Mouse (Mus musculus) C2C12 (cell line): ENCODE data around the gene Nphp4. TPM values are rescaled to one million over a fixed set of nuclear protein-coding genes. Genes with fewer than 3 reads are reported as not detected.

Experiments
- H3K27me3 ChIP-seq: one replicate; pipeline ENCODE4 v1.6.1; 2011; ENCODE audit not compliant: control insufficient read depth, insufficient read depth, insufficient read length
- H3K36me3 ChIP-seq: one replicate; pipeline ENCODE4 v1.6.1; 2011; ENCODE audit not compliant: control insufficient read depth, insufficient read depth
- H3K4me3 ChIP-seq: one replicate; pipeline ENCODE4 v1.5.1; 2011; ENCODE audit warnings: mild to moderate bottlenecking, control low read depth; ENCODE audit not compliant: poor library complexity, insufficient read depth, severe bottlenecking
- H3K79me2 ChIP-seq: one replicate; pipeline ENCODE4 v1.6.1; 2011; ENCODE audit not compliant: control insufficient read depth, insufficient read depth
- H3K79me3 ChIP-seq: one replicate; pipeline ENCODE4 v1.6.1; 2011; ENCODE audit warnings: low read depth, control low read depth
- H3ac ChIP-seq: one replicate; pipeline ENCODE3; 2011; ENCODE audit warnings: low read depth; ENCODE audit not compliant: control insufficient read depth, insufficient read length
- CEBPB ChIP-seq: IDR thresholded peaks from one replicate; pipeline ENCODE4 v1.6.1; 2011; ENCODE audit warnings: low read depth, mild to moderate bottlenecking, control low read depth, moderate library complexity
- CTCF ChIP-seq: IDR thresholded peaks from one replicate; pipeline ENCODE4 v1.5.1; 2011; ENCODE audit not compliant: control insufficient read depth, insufficient read depth, insufficient read length
- FOSL1 ChIP-seq: IDR thresholded peaks from one replicate; pipeline ENCODE4 v1.8.0; 2011; ENCODE audit warnings: mild to moderate bottlenecking, low read length; ENCODE audit not compliant: poor library complexity, insufficient read depth, severe bottlenecking
- MAX ChIP-seq: IDR thresholded peaks from one replicate; pipeline ENCODE4 v1.6.1; 2011; ENCODE audit warnings: mild to moderate bottlenecking, control low read depth
- MYOD1 ChIP-seq: IDR thresholded peaks from one replicate; pipeline ENCODE4 v1.6.1; 2011; ENCODE audit warnings: low read depth; ENCODE audit not compliant: control insufficient read depth, insufficient read length
- MYOG ChIP-seq: IDR thresholded peaks from one replicate; pipeline ENCODE4 v1.6.1; 2011; ENCODE audit not compliant: control insufficient read depth, insufficient read length; ENCODE audit errors: extremely low read depth
- USF1 ChIP-seq: IDR thresholded peaks from one replicate; pipeline ENCODE4 v1.6.1; 2011; ENCODE audit warnings: low read depth, mild to moderate bottlenecking, control low read depth, moderate library complexity
- polyA plus RNA-seq: library from polyadenylated mRNA; unstranded; fragments of >200 nt; fragmentation: generic; extraction: Trizol; gene quantifications from one replicate; pipeline ENCODE4 v1.2.1, GENCODE M21; 2012; ENCODE audit warnings: missing spikeins

The Nphp4 gene
- polyA plus RNA-seq, 1 experiment: 2.0 TPM

DNA sequence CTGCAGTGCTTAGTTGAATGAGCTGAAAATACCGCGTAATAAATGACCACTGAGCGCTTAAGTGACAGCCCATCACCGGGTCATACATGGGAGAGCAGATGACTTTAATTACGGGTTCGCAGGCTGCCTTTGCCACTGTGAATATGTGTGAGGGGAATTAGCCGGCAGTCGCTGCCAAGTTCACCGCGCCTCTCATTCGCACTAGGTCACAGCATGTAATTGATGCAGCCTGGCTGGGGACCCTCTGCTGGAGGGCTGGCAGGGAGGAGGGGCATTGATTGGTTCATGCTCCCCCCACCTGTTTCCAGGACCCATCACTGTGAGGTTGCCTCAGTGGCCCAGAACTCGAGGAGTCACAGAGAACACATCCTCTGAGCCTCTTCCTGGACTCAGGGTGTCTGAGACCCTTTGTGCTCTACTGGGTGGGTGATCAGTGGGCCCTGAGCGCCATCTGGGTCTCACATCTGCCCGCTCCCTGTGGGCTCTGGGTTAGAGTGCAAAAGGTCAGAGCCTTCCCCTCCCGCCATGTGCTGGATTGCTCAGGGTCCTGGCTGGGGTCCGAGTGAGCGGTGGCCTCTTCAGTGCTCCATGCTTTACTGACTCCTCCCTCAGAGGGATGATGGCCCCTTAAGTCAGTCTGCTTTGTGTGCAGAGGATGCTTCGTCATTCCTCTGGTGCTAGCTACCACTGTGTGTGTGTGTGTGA, 35.9 kb downstream of the Nphp4 start:
- no peaks in the 10 kb centered on the region for H3K79me3 ChIP-seq
- TF ChIP-seq CEBPB (no peak), USF1 (no peak), FOSL1 (no peak), MYOD1 (no peak), MYOG (no peak), CTCF (no peak), MAX (no peak)
- H3K36me3 ChIP-seq: no peaks in the 10 kb centered on the region
- H3K79me2 ChIP-seq: no peaks in the 10 kb centered on the region
- H3ac ChIP-seq: no peak overlapping the region
- H3K4me3 ChIP-seq: no peak overlapping the region
- no peaks in the 10 kb centered on the region for H3K27me3 ChIP-seq

DNA sequence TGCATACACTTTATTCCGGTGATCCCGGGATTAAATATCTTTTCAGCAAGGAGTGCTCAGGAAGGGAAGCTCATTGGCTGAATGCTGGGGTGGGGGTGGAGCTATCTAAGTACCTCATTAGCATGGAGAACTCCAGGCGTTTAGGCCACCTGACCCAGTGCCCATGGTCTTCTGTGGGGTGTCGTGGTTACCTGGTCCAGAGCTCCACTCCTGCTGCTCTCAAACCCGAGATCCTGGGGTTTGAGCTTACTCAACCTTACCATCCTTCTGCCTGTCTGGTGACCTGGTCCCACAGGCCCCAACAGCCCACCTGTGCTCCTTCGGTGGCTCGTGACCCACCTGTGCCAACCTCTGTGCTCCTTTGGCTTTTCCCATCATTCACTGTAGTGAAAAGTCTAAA, 38.4 kb downstream of the Nphp4 start:
- Histone ChIP-seq H3K4me3 (no peak overlapping the region), H3K79me2 (no peaks in the 10 kb centered on the region), H3K27me3 (no peaks in the 10 kb centered on the region), H3K36me3 (no peaks in the 10 kb centered on the region), H3ac (no peak overlapping the region), H3K79me3 (no peaks in the 10 kb centered on the region)
- TF ChIP-seq CEBPB (no peak), MAX (no peak), MYOD1 (no peak), FOSL1 (no peak), USF1 (no peak), MYOG (no peak), CTCF (no peak)

DNA sequence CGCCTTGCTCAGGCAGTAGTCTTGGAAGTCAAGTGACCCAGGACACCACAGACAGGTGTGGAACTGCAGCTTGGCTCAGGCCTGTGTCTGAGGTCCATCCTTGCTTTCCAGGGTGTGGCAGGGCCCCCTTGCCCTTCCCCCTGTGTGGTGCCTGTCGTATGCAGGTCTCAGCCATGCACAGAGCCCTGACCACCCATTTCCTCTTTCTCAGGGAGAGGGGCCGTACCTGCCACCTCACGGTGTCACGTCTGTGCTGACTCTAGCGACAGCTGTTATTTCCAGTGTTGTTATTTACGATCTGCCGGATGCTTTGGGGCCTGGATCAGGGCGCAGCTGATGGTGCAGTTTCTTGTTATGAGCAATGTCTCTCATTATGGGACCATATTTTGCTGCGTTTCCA, 42.6 kb downstream of the Nphp4 start:
- no peaks in the 10 kb centered on the region for H3K79me3 ChIP-seq
- H3K4me3 ChIP-seq: no peak overlapping the region
- no peak overlapping the region for H3ac ChIP-seq
- H3K27me3 ChIP-seq: no peaks in the 10 kb centered on the region
- H3K36me3 ChIP-seq: no peaks in the 10 kb centered on the region
- TF ChIP-seq CTCF: no peak
- TF ChIP-seq FOSL1: no peak
- TF ChIP-seq CEBPB: no peak
- TF ChIP-seq MYOD1: no peak
- TF ChIP-seq MYOG: no peak
- no peak for TF ChIP-seq USF1
- no peak for TF ChIP-seq MAX
- H3K79me2 ChIP-seq: no peaks in the 10 kb centered on the region

- Histone ChIP-seq H3ac (no peak overlapping the region), H3K27me3 (no peaks in the 10 kb centered on the region), H3K36me3 (no peaks in the 10 kb centered on the region), H3K79me2 (no peaks in the 10 kb centered on the region), H3K79me3 (no peaks in the 10 kb centered on the region), H3K4me3 (no peak overlapping the region)
- TF ChIP-seq CEBPB (no peak), CTCF (no peak), USF1 (no peak), MAX (no peak), FOSL1 (no peak), MYOD1 (no peak), MYOG (no peak)
These were observed 43.6 kb downstream of the Nphp4 start for GRCm38 (mm10) chr4:152520083-152520482.

- no peak overlapping the region for H3ac ChIP-seq
- no peaks in the 10 kb centered on the region for H3K36me3 ChIP-seq
- no peak overlapping the region for H3K4me3 ChIP-seq
- H3K79me2 ChIP-seq: no peaks in the 10 kb centered on the region
- no peaks in the 10 kb centered on the region for H3K79me3 ChIP-seq
- no peaks in the 10 kb centered on the region for H3K27me3 ChIP-seq
- no peak for TF ChIP-seq FOSL1
- no peak for TF ChIP-seq MAX
- TF ChIP-seq MYOG: no peak
- TF ChIP-seq MYOD1: no peak
- no peak for TF ChIP-seq CTCF
- TF ChIP-seq CEBPB: no peak
These were observed 56.4 kb downstream of the Nphp4 start for GRCm38 (mm10) chr4:152532872-152533271.

DNA sequence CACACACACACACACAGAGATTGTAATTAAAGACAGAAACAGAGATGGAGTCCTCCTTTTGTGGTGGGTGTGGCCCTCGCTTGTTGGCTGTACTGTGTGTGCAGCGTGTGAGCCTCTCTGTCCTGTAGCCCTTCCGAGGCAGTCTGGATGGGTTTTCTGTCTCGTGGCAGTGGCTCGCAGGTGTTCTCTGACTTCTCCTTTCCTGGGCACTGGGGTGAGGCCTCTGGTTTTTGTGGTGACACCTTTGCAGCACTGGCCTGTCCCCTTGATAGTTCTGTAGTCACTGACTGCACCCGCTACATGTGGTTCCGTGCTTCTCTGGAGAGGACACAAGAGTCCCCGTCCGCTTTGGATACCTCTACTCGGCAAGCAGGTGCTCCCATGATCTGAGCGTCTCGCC, 63.2 kb downstream of the Nphp4 start:
- H3K79me3 ChIP-seq: no peaks in the 10 kb centered on the region
- no peak overlapping the region for H3ac ChIP-seq
- TF ChIP-seq CEBPB (no peak), MYOD1 (no peak), CTCF (no peak), USF1 (no peak), FOSL1 (no peak), MAX (no peak), MYOG (no peak)
- no peaks in the 10 kb centered on the region for H3K27me3 ChIP-seq
- no peak overlapping the region for H3K4me3 ChIP-seq
- H3K79me2 ChIP-seq: no peaks in the 10 kb centered on the region
- H3K36me3 ChIP-seq: no peaks in the 10 kb centered on the region
